Mouse (Mus musculus) hindbrain, embryonic 16.5 days (tissue): ENCODE data around the gene Samd4b. TPM values are rescaled to one million over a fixed set of nuclear protein-coding genes. Genes with fewer than 3 reads are reported as not detected.
"Not testable (repeated sequence)": the region's sequence is repeated elsewhere in the genome, so short reads cannot be mapped to it uniquely, and the experiment has no call there.

ENCODE experiments used
- ATAC-seq: fragments of 200-750 bp; cut with Nextera tagmentation; 2 replicates; pipeline ENCODE4 v1.8.0; 2017; ENCODE audit warnings: moderate TSS enrichment, moderate library complexity
- H3K27ac ChIP-seq: fragments of 300-500 bp; sonication (generic); 2 replicates; pipeline ENCODE4 v1.5.1; 2014; ENCODE audit warnings: low read depth, mild to moderate bottlenecking, control low read depth, low read length, moderate library complexity
- H3K27me3 ChIP-seq: fragments of 300-500 bp; sonication (generic); replicated peaks from 2 replicates; pipeline ENCODE4 v1.6.1; 2014; ENCODE audit warnings: low read length; ENCODE audit not compliant: control insufficient read depth, insufficient read depth
- H3K36me3 ChIP-seq: fragments of 300-500 bp; sonication (generic); 2 replicates; pipeline ENCODE4 v1.6.1; 2014; ENCODE audit warnings: mild to moderate bottlenecking, low read length, moderate library complexity, mixed read lengths; ENCODE audit not compliant: control insufficient read depth, insufficient read depth
- H3K4me1 ChIP-seq: fragments of 300-500 bp; sonication (generic); 2 replicates; pipeline ENCODE4 v1.6.1; 2014; ENCODE audit warnings: low read depth, low read length; ENCODE audit not compliant: control insufficient read depth, insufficient read depth
- H3K4me2 ChIP-seq: fragments of 300-500 bp; sonication (generic); 2 replicates; pipeline ENCODE4 v1.6.1; 2014; ENCODE audit warnings: mild to moderate bottlenecking, low read length, control low read depth, moderate library complexity
- H3K4me3 ChIP-seq: fragments of 300-500 bp; sonication (generic); 2 replicates; pipeline ENCODE4 v1.5.1; 2014; ENCODE audit warnings: mild to moderate bottlenecking, low read length, control low read depth, moderate library complexity
- H3K9ac ChIP-seq: fragments of 300-500 bp; sonication (generic); 2 replicates; pipeline ENCODE4 v1.6.1; 2014; ENCODE audit warnings: low read depth, mild to moderate bottlenecking, control low read depth, low read length, moderate library complexity
- H3K9me3 ChIP-seq: fragments of 300-500 bp; sonication (generic); 2 replicates; pipeline ENCODE4 v1.6.1; 2014; ENCODE audit warnings: mild to moderate bottlenecking, low read length, moderate library complexity; ENCODE audit not compliant: control insufficient read depth
- WGBS: fragments of 180-500 bp; shearing (Covaris S2); extraction: QIAGEN DNeasy Blood & Tissue Kit; methylation state at CpG from one replicate; pipeline ENCODE4 v1.1.7; 2014; 5-methylcytosine and 5-hydroxymethylcytosine counted together
- polyA plus RNA-seq: library from polyadenylated mRNA; unstranded; fragments of >200 nt; fragmentation: Nextera tagmentation; extraction: Ambion mirVana; gene quantifications from 2 replicates; pipeline ENCODE4 v1.2.1, GENCODE M21; 2015

The Samd4b gene
- polyA plus RNA-seq, 1 experiment from 2014 or later, result 11.1 TPM

GRCm38 (mm10) chr7:28398696-28399340 lies 199.1 kb downstream of the Samd4b start:
- Histone ChIP-seq H3K9me3 (no peaks in the 10 kb centered on the region), H3K36me3 (peaks cover 66% of the 10 kb centered on the region), H3K9ac (no peak overlapping the region), H3K4me1 (peaks cover 2% of the 10 kb centered on the region), H3K27me3 (no peaks in the 10 kb centered on the region), H3K4me2 (no peak overlapping the region), H3K27ac (no peak overlapping the region), H3K4me3 (no peak overlapping the region)
- 89% methylated on average over 10 of the region's 10 CpGs for WGBS
- ATAC-seq, result no peak

GRCm38 (mm10) chr7:28398000-28398399 lies 199.9 kb downstream of the Samd4b start:
- 62% methylated on average over 3 of the region's 3 CpGs for WGBS

GRCm38 (mm10) chr7:28395425-28395824 lies 202.5 kb downstream of the Samd4b start:
- WGBS, result 95% methylated on average over 4 of the region's 4 CpGs
- H3K4me3 ChIP-seq, result no peak overlapping the region
- no peak for ATAC-seq
- H3K36me3 ChIP-seq, result peaks cover 44% of the 10 kb centered on the region
- no peak overlapping the region for H3K27ac ChIP-seq
- H3K9me3 ChIP-seq, result no peaks in the 10 kb centered on the region
- peaks cover 13% of the 10 kb centered on the region for H3K4me1 ChIP-seq
- no peaks in the 10 kb centered on the region for H3K27me3 ChIP-seq
- no peak overlapping the region for H3K9ac ChIP-seq
- no peak overlapping the region for H3K4me2 ChIP-seq

More at GRCm38 (mm10) chr7:28398000-28398399, 199.9 kb downstream of the Samd4b start:
- H3K4me2 ChIP-seq, result no peak overlapping the region
- no peaks in the 10 kb centered on the region for H3K9me3 ChIP-seq
- peaks cover 7% of the 10 kb centered on the region for H3K4me1 ChIP-seq
- peaks cover 58% of the 10 kb centered on the region for H3K36me3 ChIP-seq
- no peaks in the 10 kb centered on the region for H3K27me3 ChIP-seq
- no peak for ATAC-seq
- no peak overlapping the region for H3K27ac ChIP-seq
- H3K4me3 ChIP-seq, result no peak overlapping the region
- H3K9ac ChIP-seq, result no peak overlapping the region

- WGBS, result 7% methylated on average over 22 of the region's 22 CpGs
- H3K4me1 ChIP-seq, result peaks cover 13% of the 10 kb centered on the region
- peak overlapping the region; percentile 80 for H3K27ac ChIP-seq
- H3K9me3 ChIP-seq, result no peaks in the 10 kb centered on the region
- no peaks in the 10 kb centered on the region for H3K27me3 ChIP-seq
- H3K4me3 ChIP-seq, result peak overlapping the region; percentile 97
- H3K4me2 ChIP-seq, result peak overlapping the region; percentile 91
- H3K9ac ChIP-seq, result peak overlapping the region; percentile 89
- peaks cover 41% of the 10 kb centered on the region for H3K36me3 ChIP-seq
- ATAC-seq, result no peak
These were observed 204.5 kb downstream of the Samd4b start for GRCm38 (mm10) chr7:28393272-28393951.

- peak within 1 kb of the TSS; percentile 89 for H3K9ac ChIP-seq
- under 1% methylated on average over 58 of the region's 58 CpGs for WGBS
- peaks cover 41% of the 10 kb centered on the region for H3K36me3 ChIP-seq
- H3K4me1 ChIP-seq, result peaks cover 13% of the 10 kb centered on the region
- H3K27ac ChIP-seq, result peak within 1 kb of the TSS; percentile 80
- no peaks in the 10 kb centered on the region for H3K9me3 ChIP-seq
- ATAC-seq, result peak; percentile 98
- H3K4me3 ChIP-seq, result peak within 1 kb of the TSS; percentile 97
- H3K4me2 ChIP-seq, result peak within 1 kb of the TSS; percentile 91
- H3K27me3 ChIP-seq, result no peaks in the 10 kb centered on the region
These were observed 205.3 kb downstream of the Samd4b start, which contains the start of the genes Med29 and Paf1 for GRCm38 (mm10) chr7:28392429-28393271. Gene Med29 (minus strand): TSS chr7:28392708. Gene Paf1 (plus strand): TSS chr7:28392951.

GRCm38 (mm10) chr7:28390331-28390730 lies 207.6 kb downstream of the Samd4b start:
- no peak overlapping the region for H3K4me2 ChIP-seq
- H3K27me3 ChIP-seq, result no peaks in the 10 kb centered on the region
- H3K9me3 ChIP-seq, result no peaks in the 10 kb centered on the region
- H3K4me3 ChIP-seq, result no peak overlapping the region
- H3K27ac ChIP-seq, result no peak overlapping the region
- 96% methylated on average over 3 of the region's 3 CpGs for WGBS
- H3K9ac ChIP-seq, result no peak overlapping the region
- peaks cover 13% of the 10 kb centered on the region for H3K4me1 ChIP-seq
- H3K36me3 ChIP-seq, result peaks cover 28% of the 10 kb centered on the region
- no peak for ATAC-seq

GRCm38 (mm10) chr7:28387384-28387783 lies 210.6 kb downstream of the Samd4b start:
- 88% methylated on average over 7 of the region's 7 CpGs for WGBS
- not testable (repeated sequence) for H3K9me3 ChIP-seq, H3K9ac ChIP-seq, ATAC-seq, H3K27me3 ChIP-seq, H3K4me3 ChIP-seq, H3K27ac ChIP-seq, H3K4me2 ChIP-seq
- Histone ChIP-seq H3K4me1 (peaks cover 12% of the 10 kb centered on the region), H3K36me3 (peaks cover 23% of the 10 kb centered on the region)

- not testable (repeated sequence) for H3K9ac ChIP-seq, H3K27me3 ChIP-seq, H3K4me2 ChIP-seq, H3K9me3 ChIP-seq, H3K27ac ChIP-seq, H3K4me3 ChIP-seq, ATAC-seq
- 90% methylated on average over 5 of the region's 6 CpGs for WGBS
- Histone ChIP-seq H3K36me3 (peaks cover 23% of the 10 kb centered on the region), H3K4me1 (peaks cover 13% of the 10 kb centered on the region)
These were observed 211.1 kb downstream of the Samd4b start for GRCm38 (mm10) chr7:28386877-28387276.

GRCm38 (mm10) chr7:28386462-28386861 lies 211.5 kb downstream of the Samd4b start:
- Histone ChIP-seq H3K4me1 (peaks cover 10% of the 10 kb centered on the region), H3K4me3 (no peak overlapping the region), H3K27ac (no peak overlapping the region), H3K9me3 (no peaks in the 10 kb centered on the region), H3K4me2 (no peak overlapping the region), H3K27me3 (no peaks in the 10 kb centered on the region), H3K9ac (no peak overlapping the region), H3K36me3 (peaks cover 23% of the 10 kb centered on the region)
- WGBS, result 26% methylated on average over 4 of the region's 4 CpGs
- peak; percentile 35; the same call in 1 of the 2 replicates for ATAC-seq
